Mouse (Mus musculus): ENCODE data around the gene Ccdc96. TPM values are rescaled to one million over a fixed set of nuclear protein-coding genes. Genes with fewer than 3 reads are reported as not detected.
A peak's percentile ranks its signal among the peaks of the same experiment; 100 is the strongest.

The Ccdc96 gene
- polyA plus RNA-seq, 1 experiment from 2014 or later = 0.30 TPM

- Histone ChIP-seq H3K27me3 (ENCODE audit: control insufficient read depth, insufficient read depth, low read length) (no peaks in the 10 kb centered on the region), H3K4me1 (ENCODE audit: control insufficient read depth, insufficient read depth, low read length) (no peaks in the 10 kb centered on the region), H3K4me3 (replicated peaks; ENCODE audit: low read length) (no peak overlapping the region), H3K27ac (ENCODE audit: low read length) (no peak overlapping the region), H3K9me3 (replicated peaks; ENCODE audit: control insufficient read depth, low read length) (no peaks in the 10 kb centered on the region), H3K36me3 (ENCODE audit: control insufficient read depth, insufficient read depth, low read length) (no peaks in the 10 kb centered on the region), H3K4me2 (ENCODE audit: low read depth, low read length) (no peak overlapping the region), H3K9ac (ENCODE audit: low read length) (no peak overlapping the region)
- no peak for ATAC-seq (ENCODE audit: insufficient read depth, low FRiP score)
- 75% methylated on average over 10 of the region's 10 CpGs for WGBS
These were observed 32.5 kb upstream of the Ccdc96 start for GRCm38 (mm10) chr5:36451872-36452389.

- Histone ChIP-seq H3K4me2 (ENCODE audit: low read depth, low read length) (no peak overlapping the region), H3K27ac (ENCODE audit: low read length) (no peak overlapping the region), H3K9me3 (replicated peaks; ENCODE audit: control insufficient read depth, low read length) (no peaks in the 10 kb centered on the region), H3K36me3 (ENCODE audit: control insufficient read depth, insufficient read depth, low read length) (no peaks in the 10 kb centered on the region), H3K9ac (ENCODE audit: low read length) (no peak overlapping the region), H3K4me1 (ENCODE audit: control insufficient read depth, insufficient read depth, low read length) (no peaks in the 10 kb centered on the region), H3K27me3 (ENCODE audit: control insufficient read depth, insufficient read depth, low read length) (no peaks in the 10 kb centered on the region), H3K4me3 (replicated peaks; ENCODE audit: low read length) (no peak overlapping the region)
- 83% methylated on average over 6 of the region's 6 CpGs for WGBS
- ATAC-seq (ENCODE audit: insufficient read depth, low FRiP score) = no peak
These were observed 31.6 kb upstream of the Ccdc96 start for GRCm38 (mm10) chr5:36452821-36453220.

- Histone ChIP-seq H3K27ac (ENCODE audit: low read length) (no peak overlapping the region), H3K4me3 (replicated peaks; ENCODE audit: low read length) (no peak overlapping the region), H3K4me1 (ENCODE audit: control insufficient read depth, insufficient read depth, low read length) (no peaks in the 10 kb centered on the region), H3K27me3 (ENCODE audit: control insufficient read depth, insufficient read depth, low read length) (no peaks in the 10 kb centered on the region), H3K36me3 (ENCODE audit: control insufficient read depth, insufficient read depth, low read length) (no peaks in the 10 kb centered on the region), H3K4me2 (ENCODE audit: low read depth, low read length) (no peak overlapping the region), H3K9me3 (replicated peaks; ENCODE audit: control insufficient read depth, low read length) (no peaks in the 10 kb centered on the region), H3K9ac (ENCODE audit: low read length) (no peak overlapping the region)
- ATAC-seq (ENCODE audit: insufficient read depth, low FRiP score) = no peak
- WGBS = 66% methylated on average over 4 of the region's 4 CpGs
These were observed 26.7 kb upstream of the Ccdc96 start for GRCm38 (mm10) chr5:36457706-36458105.

GRCm38 (mm10) chr5:36458926-36459325 is 25.5 kb upstream of the Ccdc96 start:
- no peak overlapping the region for H3K9ac ChIP-seq (ENCODE audit: low read length)
- no peak for ATAC-seq (ENCODE audit: insufficient read depth, low FRiP score)
- H3K27me3 ChIP-seq (ENCODE audit: control insufficient read depth, insufficient read depth, low read length) = no peaks in the 10 kb centered on the region
- no peaks in the 10 kb centered on the region for H3K9me3 ChIP-seq (replicated peaks; ENCODE audit: control insufficient read depth, low read length)
- H3K36me3 ChIP-seq (ENCODE audit: control insufficient read depth, insufficient read depth, low read length) = no peaks in the 10 kb centered on the region
- H3K4me1 ChIP-seq (ENCODE audit: control insufficient read depth, insufficient read depth, low read length) = peaks cover under 1% of the 10 kb centered on the region; the same call in 1 of the 2 replicates
- no peak overlapping the region for H3K4me3 ChIP-seq (replicated peaks; ENCODE audit: low read length)
- no peak overlapping the region for H3K27ac ChIP-seq (ENCODE audit: low read length)
- whole genome bisulfite sequencing = 12% methylated on average over 4 of the region's 4 CpGs
- no peak overlapping the region for H3K4me2 ChIP-seq (ENCODE audit: low read depth, low read length)

GRCm38 (mm10) chr5:36460712-36461111 is 23.7 kb upstream of the Ccdc96 start:
- Histone ChIP-seq H3K36me3 (ENCODE audit: control insufficient read depth, insufficient read depth, low read length) (no peaks in the 10 kb centered on the region), H3K9ac (ENCODE audit: low read length) (no peak overlapping the region), H3K4me3 (replicated peaks; ENCODE audit: low read length) (no peak overlapping the region), H3K27ac (ENCODE audit: low read length) (no peak overlapping the region), H3K27me3 (ENCODE audit: control insufficient read depth, insufficient read depth, low read length) (no peaks in the 10 kb centered on the region), H3K4me1 (ENCODE audit: control insufficient read depth, insufficient read depth, low read length) (peaks cover 3% of the 10 kb centered on the region), H3K4me2 (ENCODE audit: low read depth, low read length) (no peak overlapping the region), H3K9me3 (replicated peaks; ENCODE audit: control insufficient read depth, low read length) (no peaks in the 10 kb centered on the region)
- ATAC-seq (ENCODE audit: insufficient read depth, low FRiP score) = no peak
- 73% methylated on average over 2 of the region's 2 CpGs for WGBS

GRCm38 (mm10) chr5:36461231-36461630 is 23.2 kb upstream of the Ccdc96 start:
- Histone ChIP-seq H3K9ac (ENCODE audit: low read length) (no peak overlapping the region), H3K27me3 (ENCODE audit: control insufficient read depth, insufficient read depth, low read length) (no peaks in the 10 kb centered on the region), H3K9me3 (replicated peaks; ENCODE audit: control insufficient read depth, low read length) (no peaks in the 10 kb centered on the region), H3K4me1 (ENCODE audit: control insufficient read depth, insufficient read depth, low read length) (peaks cover 8% of the 10 kb centered on the region), H3K4me3 (replicated peaks; ENCODE audit: low read length) (no peak overlapping the region), H3K27ac (ENCODE audit: low read length) (no peak overlapping the region), H3K4me2 (ENCODE audit: low read depth, low read length) (no peak overlapping the region), H3K36me3 (ENCODE audit: control insufficient read depth, insufficient read depth, low read length) (no peaks in the 10 kb centered on the region)
- ATAC-seq (ENCODE audit: insufficient read depth, low FRiP score) = no peak
- 54% methylated on average over 2 of the region's 2 CpGs for WGBS

- H3K4me3 ChIP-seq (replicated peaks; ENCODE audit: low read length) = no peak overlapping the region
- ATAC-seq (ENCODE audit: insufficient read depth, low FRiP score) = no peak
- 15% methylated on average over 7 of the region's 7 CpGs for WGBS
These were observed 21.6 kb upstream of the Ccdc96 start for GRCm38 (mm10) chr5:36462810-36463209.

GRCm38 (mm10) chr5:36463391-36463790 is 21.0 kb upstream of the Ccdc96 start:
- no peak for ATAC-seq (ENCODE audit: insufficient read depth, low FRiP score)
- peaks cover 9% of the 10 kb centered on the region for H3K4me1 ChIP-seq (ENCODE audit: control insufficient read depth, insufficient read depth, low read length)
- no peaks in the 10 kb centered on the region for H3K36me3 ChIP-seq (ENCODE audit: control insufficient read depth, insufficient read depth, low read length)
- H3K27ac ChIP-seq (ENCODE audit: low read length) = no peak overlapping the region
- no peak overlapping the region for H3K4me2 ChIP-seq (ENCODE audit: low read depth, low read length)
- H3K9ac ChIP-seq (ENCODE audit: low read length) = no peak overlapping the region
- 58% methylated on average over 5 of the region's 5 CpGs for WGBS
- H3K9me3 ChIP-seq (replicated peaks; ENCODE audit: control insufficient read depth, low read length) = no peaks in the 10 kb centered on the region
- H3K27me3 ChIP-seq (ENCODE audit: control insufficient read depth, insufficient read depth, low read length) = no peaks in the 10 kb centered on the region
- H3K4me3 ChIP-seq (replicated peaks; ENCODE audit: low read length) = no peak overlapping the region

More at GRCm38 (mm10) chr5:36462810-36463209, 21.6 kb upstream of the Ccdc96 start:
- no peak overlapping the region for H3K4me2 ChIP-seq (ENCODE audit: low read depth, low read length)
- H3K9ac ChIP-seq (ENCODE audit: low read length) = no peak overlapping the region
- peaks cover 9% of the 10 kb centered on the region for H3K4me1 ChIP-seq (ENCODE audit: control insufficient read depth, insufficient read depth, low read length)
- no peaks in the 10 kb centered on the region for H3K9me3 ChIP-seq (replicated peaks; ENCODE audit: control insufficient read depth, low read length)
- no peaks in the 10 kb centered on the region for H3K36me3 ChIP-seq (ENCODE audit: control insufficient read depth, insufficient read depth, low read length)
- H3K27me3 ChIP-seq (ENCODE audit: control insufficient read depth, insufficient read depth, low read length) = no peaks in the 10 kb centered on the region
- H3K27ac ChIP-seq (ENCODE audit: low read length) = no peak overlapping the region

GRCm38 (mm10) chr5:36464709-36465661 is 19.4 kb upstream of the Ccdc96 start, which contains the start of gene Grpel1:
Gene Grpel1 (plus strand): TSS chr5:36464998.
- peak within 1 kb of the TSS; percentile 89 for H3K9ac ChIP-seq (ENCODE audit: low read length)
- ATAC-seq (ENCODE audit: insufficient read depth, low FRiP score) = peak; percentile 96
- H3K4me2 ChIP-seq (ENCODE audit: low read depth, low read length) = peak within 1 kb of the TSS; percentile 88
- H3K27ac ChIP-seq (ENCODE audit: low read length) = peak within 1 kb of the TSS; percentile 79
- H3K4me3 ChIP-seq (replicated peaks; ENCODE audit: low read length) = peak within 1 kb of the TSS; percentile 94
- H3K27me3 ChIP-seq (ENCODE audit: control insufficient read depth, insufficient read depth, low read length) = no peaks in the 10 kb centered on the region
- 0 out of 2 replicates have a peak, but pooled peaks cover 7% of the 10 kb centered on the region for H3K36me3 ChIP-seq (ENCODE audit: control insufficient read depth, insufficient read depth, low read length)
- WGBS = under 1% methylated on average over 68 of the region's 68 CpGs
- no peaks in the 10 kb centered on the region for H3K9me3 ChIP-seq (replicated peaks; ENCODE audit: control insufficient read depth, low read length)
- peaks cover 9% of the 10 kb centered on the region for H3K4me1 ChIP-seq (ENCODE audit: control insufficient read depth, insufficient read depth, low read length)
